Mouse (Mus musculus): ENCODE measurements around the gene Slc35b2. TPM values are rescaled to one million over a fixed set of nuclear protein-coding genes. Genes with fewer than 3 reads are reported as not detected.

The Slc35b2 gene
- polyA plus RNA-seq, 1 experiment from 2014 or later = 127 TPM

DNA sequence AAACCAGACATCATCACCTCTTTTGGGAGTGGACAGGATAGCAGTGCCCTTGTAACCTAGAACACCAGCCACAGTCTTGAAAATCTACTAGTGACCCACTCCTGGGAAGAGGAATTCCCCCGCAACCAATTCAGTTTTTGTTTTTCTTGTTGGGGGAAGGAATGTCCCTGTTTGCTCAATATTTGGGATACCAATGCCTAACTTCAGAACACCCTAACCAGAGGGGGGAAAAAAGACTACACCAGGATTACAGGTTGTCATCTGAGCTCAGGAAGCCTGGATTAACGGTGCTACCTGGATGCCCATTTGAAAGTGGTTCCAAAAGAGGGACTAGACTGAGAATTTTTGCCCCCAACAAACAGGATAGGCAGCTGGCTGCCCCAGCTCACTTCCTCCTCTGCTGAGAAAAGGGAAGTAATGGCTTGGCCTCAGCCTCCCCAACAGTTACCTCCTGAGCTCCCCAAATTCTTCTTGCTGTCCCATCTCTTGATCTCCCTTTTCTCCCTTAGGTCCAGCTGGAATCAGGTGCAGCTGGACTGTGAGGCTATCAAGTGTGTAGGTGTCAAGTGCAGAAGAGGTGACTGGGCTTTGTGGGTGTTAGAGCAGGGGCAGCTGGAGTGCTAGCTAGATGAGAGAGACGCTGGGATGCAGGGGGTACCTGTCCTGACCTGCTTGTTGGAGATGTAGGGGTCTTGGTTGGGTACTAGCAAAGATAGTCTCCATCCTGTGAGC is 7.0 kb upstream of the Slc35b2 start:
- Histone ChIP-seq H3K36me3 (no peaks in the 10 kb centered on the region), H3K27me3 (peaks cover 27% of the 10 kb centered on the region), H3K9me3 (no peaks in the 10 kb centered on the region), H3K9ac (peak overlapping the region; percentile 80; the same call in 1 of the 2 replicates), H3K4me3 (peak overlapping the region; percentile 69), H3K4me1 (peaks cover 19% of the 10 kb centered on the region), H3K4me2 (replicated peaks) (peak overlapping the region; percentile 96), H3K27ac (no peak overlapping the region)
- ATAC-seq (ENCODE audit: low FRiP score, low read depth) = no peak
- WGBS = 73% methylated on average over 3 of the region's 3 CpGs

DNA sequence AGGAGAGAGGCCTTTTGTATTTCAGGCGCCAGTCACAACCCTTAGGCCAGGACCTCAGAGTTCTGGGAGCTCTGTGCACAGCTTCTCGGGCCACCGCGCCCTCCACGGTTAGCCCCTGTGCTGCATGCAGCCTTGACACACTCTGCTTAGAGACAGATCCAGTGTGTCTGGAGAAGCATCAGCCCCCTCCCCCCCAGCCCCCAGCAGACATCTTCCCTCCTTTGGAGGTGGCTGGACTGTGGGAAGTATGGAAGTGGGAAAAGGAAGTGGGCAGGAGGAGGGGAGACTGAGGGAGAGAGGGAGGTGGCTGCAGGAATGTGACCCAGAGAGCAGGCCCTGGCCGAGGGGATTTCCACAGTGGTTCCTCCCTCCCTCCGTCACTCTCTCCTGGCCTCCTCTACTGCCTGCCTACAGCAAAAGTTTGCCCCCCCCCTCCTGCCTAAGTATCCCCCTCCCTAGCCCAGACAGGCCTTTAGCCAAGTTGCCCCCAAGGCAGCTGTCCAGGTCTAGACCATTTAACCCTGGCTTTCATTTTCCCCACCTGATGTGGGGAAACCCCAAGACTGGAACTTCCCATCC is 6.3 kb upstream of the Slc35b2 start:
- peak overlapping the region; percentile 96; the same call in 1 of the 2 replicates for H3K4me2 ChIP-seq (replicated peaks)
- peaks cover 19% of the 10 kb centered on the region for H3K4me1 ChIP-seq
- H3K9me3 ChIP-seq = no peaks in the 10 kb centered on the region
- H3K9ac ChIP-seq = no peak overlapping the region
- no peak overlapping the region for H3K27ac ChIP-seq
- no peaks in the 10 kb centered on the region for H3K36me3 ChIP-seq
- peaks cover 25% of the 10 kb centered on the region for H3K27me3 ChIP-seq
- no peak for ATAC-seq (ENCODE audit: low FRiP score, low read depth)
- peak overlapping the region; percentile 69; the same call in 1 of the 2 replicates for H3K4me3 ChIP-seq
- 67% methylated on average over 7 of the region's 7 CpGs for WGBS

DNA sequence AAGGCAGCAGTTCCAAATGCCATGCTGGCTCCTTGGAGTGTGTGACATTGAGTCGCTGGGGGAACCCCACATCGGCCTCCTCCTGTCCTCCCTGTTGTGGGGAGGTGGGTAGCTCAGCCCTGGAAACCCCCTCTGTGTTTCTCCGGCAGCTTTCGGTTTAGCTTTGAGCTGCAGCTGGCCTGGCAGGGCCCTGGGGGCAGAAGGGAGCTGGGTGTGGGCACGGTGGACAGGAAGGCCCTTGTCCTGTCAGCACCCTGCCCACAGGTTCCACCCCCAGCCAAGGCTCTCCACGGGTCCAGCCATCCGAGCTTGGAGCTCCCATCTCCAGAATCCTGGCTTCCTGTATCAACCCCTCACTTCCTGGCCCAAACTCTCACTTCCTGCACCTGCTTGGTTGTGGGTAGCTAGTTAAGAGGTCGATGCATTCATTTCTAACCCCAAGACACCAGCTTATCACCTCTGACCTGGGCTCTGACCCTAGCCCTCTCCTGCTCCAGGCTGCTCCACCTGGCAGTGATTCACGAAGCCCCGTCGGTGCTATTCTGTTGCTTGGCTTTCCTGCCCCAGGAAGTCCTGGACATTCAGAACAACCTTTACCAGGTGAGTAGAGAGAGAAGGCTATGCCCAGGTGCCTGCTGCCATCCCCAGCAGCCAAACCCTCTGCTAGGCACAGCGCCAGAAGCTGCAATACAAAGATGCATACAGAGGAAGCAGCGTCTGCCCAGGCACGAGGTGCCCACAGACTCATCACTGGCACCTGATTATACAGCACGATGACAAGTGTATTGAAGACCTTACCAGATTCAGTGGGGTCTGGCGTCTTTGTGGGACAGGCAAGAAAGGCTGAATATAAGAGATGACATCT is 5.4 kb upstream of the Slc35b2 start:
- Histone ChIP-seq H3K9ac (no peak overlapping the region), H3K4me3 (no peak overlapping the region), H3K4me2 (replicated peaks) (no peak overlapping the region), H3K4me1 (peaks cover 19% of the 10 kb centered on the region), H3K27me3 (peaks cover 20% of the 10 kb centered on the region), H3K36me3 (no peaks in the 10 kb centered on the region), H3K27ac (no peak overlapping the region), H3K9me3 (no peaks in the 10 kb centered on the region)
- WGBS = 72% methylated on average over 16 of the region's 16 CpGs
- no peak for ATAC-seq (ENCODE audit: low FRiP score, low read depth)

DNA sequence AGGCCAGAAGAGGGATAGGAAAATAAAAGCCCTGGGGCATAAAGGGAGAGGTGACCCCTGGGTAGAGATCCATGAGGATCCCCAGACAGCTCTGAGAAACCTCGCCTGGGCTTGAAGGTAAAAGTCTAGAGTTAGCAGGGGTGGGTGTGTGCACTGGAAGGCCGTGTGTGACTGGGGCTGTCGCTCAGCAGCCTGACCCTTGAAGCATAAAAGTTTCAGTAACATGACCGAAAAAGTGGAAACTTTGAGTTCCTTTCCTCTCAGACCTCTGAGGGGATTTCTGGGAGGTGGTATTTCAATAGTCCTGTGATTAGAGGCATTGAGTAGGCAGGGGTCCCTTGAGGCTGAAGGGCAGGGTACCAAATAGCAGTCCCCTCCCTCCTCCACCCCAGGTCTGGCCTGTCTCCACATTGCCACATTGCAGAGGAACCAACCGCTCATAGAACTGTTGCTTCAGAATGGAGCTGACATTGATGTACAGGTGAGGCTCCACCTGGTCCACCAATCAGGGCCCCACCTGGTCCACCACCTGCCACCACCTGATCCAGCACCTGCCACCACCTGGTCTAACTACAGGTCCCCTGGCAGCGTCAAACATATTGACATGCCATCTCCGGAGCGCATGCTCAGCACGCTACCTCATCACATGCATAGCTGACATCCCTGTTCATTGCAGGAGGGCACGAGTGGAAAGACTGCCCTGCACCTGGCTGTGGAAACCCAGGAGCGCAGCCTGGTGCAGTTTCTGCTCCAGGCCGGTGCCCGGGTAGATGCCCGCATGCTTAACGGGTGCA is 3.7 kb upstream of the Slc35b2 start:
- no peak overlapping the region for H3K9ac ChIP-seq
- H3K27me3 ChIP-seq = peaks cover 13% of the 10 kb centered on the region
- no peak for ATAC-seq (ENCODE audit: low FRiP score, low read depth)
- H3K4me3 ChIP-seq = no peak overlapping the region
- H3K4me2 ChIP-seq (replicated peaks) = no peak overlapping the region
- WGBS = 85% methylated on average over 15 of the region's 15 CpGs
- no peaks in the 10 kb centered on the region for H3K36me3 ChIP-seq
- peaks cover 26% of the 10 kb centered on the region for H3K4me1 ChIP-seq
- no peak overlapping the region for H3K27ac ChIP-seq
- H3K9me3 ChIP-seq = no peaks in the 10 kb centered on the region

DNA sequence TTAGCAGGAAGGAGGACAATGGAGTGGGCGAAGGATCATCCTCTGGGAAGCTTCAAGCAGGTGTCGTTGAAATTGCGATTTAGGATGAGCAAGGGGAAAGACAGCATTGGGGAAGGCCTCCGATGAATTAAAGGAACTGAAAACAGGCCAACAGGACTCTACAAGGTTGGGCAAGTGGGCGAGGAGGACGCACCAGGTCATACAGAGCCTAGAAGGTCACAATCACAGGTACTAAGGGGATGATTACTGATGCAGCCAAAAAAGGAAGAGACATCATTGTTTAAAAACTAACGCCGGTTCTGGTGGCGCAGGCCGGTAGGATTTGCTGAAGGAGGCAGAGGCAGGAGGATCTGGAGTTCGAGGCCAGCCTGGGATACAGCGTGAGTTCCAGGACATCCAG is 458 bp upstream of the Slc35b2 start:
- Histone ChIP-seq H3K4me2 (replicated peaks) (peak overlapping the region; percentile 80), H3K4me3 (peak overlapping the region; percentile 86), H3K27me3 (no peaks in the 10 kb centered on the region), H3K9ac (no peak overlapping the region), H3K9me3 (no peaks in the 10 kb centered on the region), H3K36me3 (peaks cover 26% of the 10 kb centered on the region), H3K27ac (no peak overlapping the region), H3K4me1 (peaks cover 35% of the 10 kb centered on the region)
- no peak for ATAC-seq (ENCODE audit: low FRiP score, low read depth)
- 77% methylated on average over 12 of the region's 12 CpGs for WGBS

DNA sequence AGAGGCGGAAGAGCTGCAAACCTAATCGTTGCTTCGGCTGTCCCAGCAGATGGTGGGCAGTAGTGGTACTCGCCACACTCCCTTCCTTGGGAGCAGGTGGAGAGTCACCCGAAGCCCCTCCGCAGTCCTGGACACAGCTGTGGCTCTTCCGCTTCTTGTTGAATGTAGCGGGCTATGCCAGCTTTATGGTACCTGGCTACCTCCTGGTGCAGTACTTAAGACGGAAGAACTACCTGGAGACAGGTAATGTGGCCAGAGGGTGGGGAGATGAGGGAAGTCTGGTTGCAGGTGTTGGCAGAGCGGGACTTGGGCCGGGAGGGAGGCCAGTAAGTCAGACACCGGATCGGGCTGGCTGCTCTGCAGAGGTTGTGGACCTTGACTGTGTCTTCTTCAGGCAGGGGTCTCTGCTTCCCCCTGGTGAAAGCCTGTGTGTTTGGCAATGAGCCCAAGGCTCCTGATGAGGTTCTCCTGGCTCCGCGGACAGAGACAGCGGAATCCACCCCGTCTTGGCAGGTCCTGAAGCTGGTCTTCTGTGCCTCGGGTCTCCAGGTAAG is 934 bp downstream of the Slc35b2 start:
- Histone ChIP-seq H3K4me1 (peaks cover 35% of the 10 kb centered on the region), H3K9me3 (no peaks in the 10 kb centered on the region), H3K27ac (peak overlapping the region; percentile 84), H3K4me2 (replicated peaks) (peak overlapping the region; percentile 80), H3K27me3 (no peaks in the 10 kb centered on the region), H3K36me3 (peaks cover 40% of the 10 kb centered on the region), H3K9ac (peak overlapping the region; percentile 92), H3K4me3 (peak overlapping the region; percentile 86)
- 11% methylated on average over 18 of the region's 18 CpGs for WGBS
- ATAC-seq (ENCODE audit: low FRiP score, low read depth) = no peak

DNA sequence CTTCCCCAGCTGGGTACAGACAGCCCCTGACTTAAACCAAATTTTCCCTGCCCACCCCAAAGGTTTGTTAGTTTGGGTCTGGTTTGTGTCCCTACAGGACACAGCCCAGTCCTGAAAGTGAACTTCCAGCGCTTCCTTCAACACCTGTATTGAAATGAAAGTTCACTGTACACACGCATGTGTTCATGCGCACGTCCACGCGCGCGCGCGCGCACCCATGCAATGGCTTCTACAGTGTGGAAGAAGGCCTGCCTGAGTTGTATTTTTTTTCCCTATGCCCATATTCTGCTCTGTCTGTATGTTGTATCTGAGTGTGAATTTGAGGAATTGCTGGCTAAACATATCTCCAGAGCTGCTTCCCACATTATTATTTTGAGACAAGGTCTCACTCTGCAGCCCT is 1.4 kb downstream of the Slc35b2 start:
- WGBS = 94% methylated on average over 11 of the region's 11 CpGs
- no peaks in the 10 kb centered on the region for H3K9me3 ChIP-seq
- H3K27me3 ChIP-seq = no peaks in the 10 kb centered on the region
- H3K4me2 ChIP-seq (replicated peaks) = peak overlapping the region; percentile 80
- H3K27ac ChIP-seq = no peak overlapping the region
- peak overlapping the region; percentile 86 for H3K4me3 ChIP-seq
- H3K4me1 ChIP-seq = peaks cover 38% of the 10 kb centered on the region
- ATAC-seq (ENCODE audit: low FRiP score, low read depth) = no peak
- peak overlapping the region; percentile 92 for H3K9ac ChIP-seq
- H3K36me3 ChIP-seq = peaks cover 45% of the 10 kb centered on the region

DNA sequence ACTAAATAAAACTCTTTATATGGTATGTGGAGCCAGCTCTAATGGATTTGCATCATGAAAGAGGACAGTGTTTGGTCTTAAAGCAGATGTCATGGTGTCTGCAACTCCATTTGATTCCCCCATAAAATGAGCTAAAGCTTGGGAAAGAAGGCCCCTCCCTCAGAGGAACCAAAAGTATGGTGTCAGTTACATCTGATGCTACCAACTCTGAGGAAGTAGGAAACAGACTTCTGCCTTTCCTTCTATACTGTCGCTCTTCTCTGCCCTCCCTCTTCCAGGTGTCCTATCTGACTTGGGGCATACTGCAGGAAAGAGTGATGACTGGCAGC is 2.3 kb downstream of the Slc35b2 start:
- no peaks in the 10 kb centered on the region for H3K9me3 ChIP-seq
- H3K4me3 ChIP-seq = peak overlapping the region; percentile 0; the same call in 1 of the 2 replicates
- H3K4me1 ChIP-seq = peaks cover 47% of the 10 kb centered on the region
- peaks cover 54% of the 10 kb centered on the region for H3K36me3 ChIP-seq
- no peak overlapping the region for H3K9ac ChIP-seq
- WGBS = 50% methylated on average over 1 of the region's 1 CpGs
- no peaks in the 10 kb centered on the region for H3K27me3 ChIP-seq
- H3K27ac ChIP-seq = no peak overlapping the region
- no peak for ATAC-seq (ENCODE audit: low FRiP score, low read depth)
- no peak overlapping the region for H3K4me2 ChIP-seq (replicated peaks)

DNA sequence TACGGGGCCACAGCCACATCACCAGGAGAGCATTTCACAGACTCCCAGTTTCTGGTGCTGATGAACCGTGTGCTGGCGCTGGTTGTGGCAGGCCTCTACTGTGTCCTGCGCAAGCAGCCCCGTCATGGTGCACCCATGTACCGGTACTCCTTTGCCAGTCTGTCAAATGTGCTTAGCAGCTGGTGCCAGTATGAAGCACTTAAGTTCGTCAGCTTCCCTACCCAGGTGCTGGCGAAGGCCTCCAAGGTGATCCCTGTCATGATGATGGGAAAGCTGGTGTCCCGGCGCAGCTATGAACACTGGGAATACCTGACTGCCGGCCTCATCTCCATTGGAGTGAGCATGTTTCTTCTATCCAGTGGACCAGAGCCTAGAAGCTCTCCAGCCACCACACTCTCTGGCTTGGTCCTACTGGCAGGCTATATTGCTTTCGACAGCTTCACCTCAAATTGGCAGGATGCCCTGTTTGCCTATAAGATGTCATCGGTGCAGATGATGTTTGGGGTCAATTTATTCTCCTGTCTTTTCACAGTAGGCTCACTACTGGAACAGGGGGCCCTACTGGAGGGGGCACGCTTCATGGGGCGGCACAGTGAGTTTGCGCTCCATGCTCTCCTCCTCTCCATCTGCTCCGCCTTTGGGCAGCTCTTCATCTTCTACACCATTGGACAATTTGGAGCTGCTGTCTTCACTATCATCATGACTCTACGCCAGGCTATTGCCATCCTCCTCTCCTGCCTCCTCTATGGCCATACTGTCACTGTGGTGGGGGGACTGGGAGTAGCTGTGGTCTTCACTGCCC is 2.9 kb downstream of the Slc35b2 start:
- 65% methylated on average over 18 of the region's 18 CpGs for WGBS
- Histone ChIP-seq H3K9me3 (no peaks in the 10 kb centered on the region), H3K4me1 (peaks cover 53% of the 10 kb centered on the region), H3K27me3 (no peaks in the 10 kb centered on the region), H3K4me3 (peak overlapping the region; percentile 0; the same call in 1 of the 2 replicates), H3K4me2 (replicated peaks) (no peak overlapping the region), H3K9ac (no peak overlapping the region), H3K36me3 (peaks cover 60% of the 10 kb centered on the region), H3K27ac (no peak overlapping the region)
- no peak for ATAC-seq (ENCODE audit: low FRiP score, low read depth)

DNA sequence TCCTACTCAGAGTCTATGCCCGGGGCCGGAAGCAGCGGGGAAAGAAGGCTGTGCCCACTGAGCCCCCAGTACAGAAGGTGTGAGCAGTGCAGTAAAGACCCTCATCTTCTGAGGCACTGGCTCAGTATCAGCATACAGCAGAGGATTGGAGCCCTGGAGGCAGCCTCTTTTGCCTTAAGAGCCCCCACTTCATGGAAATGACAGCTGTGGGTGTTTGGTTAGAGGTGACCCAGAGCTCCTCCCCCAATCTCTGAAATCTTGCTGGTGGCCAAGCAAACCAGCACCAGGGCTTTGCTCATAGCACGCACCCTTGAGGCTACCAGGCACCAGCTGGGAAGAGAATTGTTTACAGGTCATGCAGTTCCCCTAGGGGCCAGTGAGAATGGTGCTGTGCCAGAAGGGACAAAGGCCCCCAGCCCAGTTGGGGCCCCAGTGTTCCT is 3.5 kb downstream of the Slc35b2 start:
- no peak overlapping the region for H3K27ac ChIP-seq
- H3K36me3 ChIP-seq = peaks cover 62% of the 10 kb centered on the region
- H3K27me3 ChIP-seq = no peaks in the 10 kb centered on the region
- no peak overlapping the region for H3K9ac ChIP-seq
- H3K4me3 ChIP-seq = no peak overlapping the region
- no peak overlapping the region for H3K4me2 ChIP-seq (replicated peaks)
- peaks cover 58% of the 10 kb centered on the region for H3K4me1 ChIP-seq
- 24% methylated on average over 4 of the region's 4 CpGs for WGBS
- no peak for ATAC-seq (ENCODE audit: low FRiP score, low read depth)
- H3K9me3 ChIP-seq = no peaks in the 10 kb centered on the region

DNA sequence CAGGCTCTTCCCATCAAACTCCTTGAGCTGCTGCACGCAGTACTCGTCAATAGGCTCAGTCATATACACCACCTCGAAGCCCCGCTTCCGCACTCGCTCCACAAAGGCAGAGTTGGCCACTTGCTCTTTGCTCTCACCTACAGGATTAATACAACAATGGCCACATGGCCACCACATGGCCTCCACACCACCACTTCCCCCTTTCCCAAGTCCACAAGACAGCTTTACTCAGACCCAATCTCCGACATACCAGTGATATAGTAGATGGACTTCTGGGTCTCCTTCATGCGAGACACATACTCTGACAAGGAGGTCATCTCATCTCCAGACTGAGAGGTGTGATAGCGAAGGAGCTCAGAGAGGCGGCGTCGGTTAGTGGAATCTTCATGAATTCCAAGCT is 5.3 kb downstream of the Slc35b2 start:
- peaks cover 58% of the 10 kb centered on the region for H3K4me1 ChIP-seq
- 87% methylated on average over 12 of the region's 12 CpGs for WGBS
- H3K4me3 ChIP-seq = no peak overlapping the region
- peaks cover 62% of the 10 kb centered on the region for H3K36me3 ChIP-seq
- no peaks in the 10 kb centered on the region for H3K9me3 ChIP-seq
- H3K27me3 ChIP-seq = no peaks in the 10 kb centered on the region
- H3K4me2 ChIP-seq (replicated peaks) = no peak overlapping the region
- ATAC-seq (ENCODE audit: low FRiP score, low read depth) = no peak
- no peak overlapping the region; the same call in 1 of the 2 replicates for H3K9ac ChIP-seq
- H3K27ac ChIP-seq = no peak overlapping the region
